Comparison of ENCODE assay signal across 25 mouse cellular contexts in genomic region chr5:24054382-24054781, GRCm38 (mm10). TPM values are rescaled to one million over a fixed set of nuclear protein-coding genes. Genes with fewer than 3 reads are reported as not detected.
DNase-seq lines count a peak whose midpoint lies in the region; ATAC-seq and TF ChIP-seq lines count a peak whose summit lies in the region.
"Had no signal": no experiment of that assay in that cellular context is flagged by ENCODE, and none has a peak within 500 bp of the region (broad histone marks: within the 10 kb centered on the region; RNA-seq: fewer than 3 reads in every experiment).

No protein-coding gene starts in this region.

- no peak overlapping the region for H3K4me2 ChIP-seq in heart, postnatal 0 days (ENCODE audit: low read depth, low read length)
- H3K4me2 ChIP-seq in liver, postnatal 0 days (ENCODE audit: low read depth, low read length): no peak overlapping the region
- H3K4me2 ChIP-seq: embryonic facial prominence, embryonic 13.5 days; forebrain, embryonic 12.5 days; hindbrain, embryonic 14.5 days; limb, embryonic 15.5 days had no signal

- no peak for ATAC-seq in heart, postnatal 0 days (ENCODE audit: insufficient read depth, low read depth)
- ATAC-seq in liver, postnatal 0 days: no peak
- ATAC-seq: inflammation-experienced regulatory T-cells, adult 6 months had no signal

- peak; percentile 81 for DNase-seq in heart, adult 11 months
- DNase-seq in heart, adult 9 months (ENCODE audit: low spot score in 2 of 2): no peak
- DNase-seq in heart, postnatal 0 days (ENCODE audit: low spot score): no peak
- no peak for DNase-seq in heart, postnatal 25 days (ENCODE audit: low spot score)
- DNase-seq in liver, postnatal 0 days: no peak
- DNase-seq in liver: no peak
- DNase-seq in embryo, embryonic 10 days (ENCODE audit: low spot score): no peak
- DNase-seq: adrenal gland, adult 8-10 months; cerebellum, adult 2 months; cerebellum, postnatal 25 days; embryo, embryonic 11 days; heart, postnatal 14 days; kidney, adult 8-10 months; left cerebral cortex, postnatal 4 days; lung, adult 18-20 months; midbrain, embryonic 14.5 days; thymus, adult 2 months; thymus, postnatal 4 days had no signal

- no peak overlapping the region for H3K9ac ChIP-seq in heart, postnatal 0 days (replicated peaks; ENCODE audit: low read depth, low read length)
- no peak overlapping the region for H3K9ac ChIP-seq in liver, postnatal 0 days (replicated peaks)
- H3K9ac ChIP-seq: embryonic facial prominence, embryonic 13.5 days; forebrain, embryonic 12.5 days; hindbrain, embryonic 14.5 days; limb, embryonic 15.5 days had no signal

- H3K27me3 ChIP-seq in heart, postnatal 0 days (ENCODE audit: control insufficient read depth, insufficient read depth, low read length): no peaks in the 10 kb centered on the region
- no peaks in the 10 kb centered on the region for H3K27me3 ChIP-seq in liver, postnatal 0 days (ENCODE audit: insufficient read depth, low read length)
- H3K27me3 ChIP-seq: embryonic facial prominence, embryonic 13.5 days; limb, embryonic 15.5 days had no signal

- peaks cover 5% of the 10 kb centered on the region; the same call in 1 of the 2 replicates for H3K9me3 ChIP-seq in heart, postnatal 0 days (replicated peaks; ENCODE audit: control insufficient read depth, low read length)
- H3K9me3 ChIP-seq in liver, postnatal 0 days (ENCODE audit: low read length): no peaks in the 10 kb centered on the region
- H3K9me3 ChIP-seq: G1E; limb, embryonic 15.5 days had no signal

- no peaks in the 10 kb centered on the region for H3K36me3 ChIP-seq in heart, postnatal 0 days (replicated peaks; ENCODE audit: control insufficient read depth, insufficient read depth, low read length)
- no peaks in the 10 kb centered on the region for H3K36me3 ChIP-seq in liver, postnatal 0 days (replicated peaks; ENCODE audit: insufficient read depth, low read length)
- H3K36me3 ChIP-seq: embryonic facial prominence, embryonic 13.5 days; forebrain, embryonic 12.5 days; G1E; limb, embryonic 15.5 days had no signal

- WGBS in heart, postnatal 0 days: 89% methylated on average over 3 of the region's 3 CpGs
- WGBS in liver, postnatal 0 days (ENCODE audit: insufficient replicate concordance): 90% methylated on average over 3 of the region's 3 CpGs

- peaks cover 15% of the 10 kb centered on the region; the same call in 1 of the 2 replicates for H3K4me1 ChIP-seq in heart, postnatal 0 days (ENCODE audit: control insufficient read depth, insufficient read depth)
- 0 out of 2 replicates have a peak, but pooled peaks cover 7% of the 10 kb centered on the region for H3K4me1 ChIP-seq in liver, postnatal 0 days (ENCODE audit: insufficient read depth)
- H3K4me1 ChIP-seq: forebrain, embryonic 12.5 days had no signal

- peak overlapping the region; percentile 96 for H3K27ac ChIP-seq in heart, postnatal 0 days (ENCODE audit: low read depth)
- no peak overlapping the region for H3K27ac ChIP-seq in liver, postnatal 0 days (ENCODE audit: low read depth)
- H3K27ac ChIP-seq: embryonic facial prominence, embryonic 13.5 days; forebrain, embryonic 12.5 days; hindbrain, embryonic 14.5 days; limb, embryonic 15.5 days had no signal

- TF ChIP-seq CTCF in heart, postnatal 0 days (IDR thresholded peaks at IDR 0.05; ENCODE audit: low read depth): peak; percentile 17; the same call in 1 of the 2 replicates
- 0 out of 2 replicates have a peak, but pooled peaks have one; percentile 14 for TF ChIP-seq CTCF in liver, postnatal 0 days (IDR thresholded peaks at IDR 0.05; ENCODE audit: low read depth)

- intact Hi-C loops in heart, postnatal 25 days (cut with DNase I): no loop called here

- TF ChIP-seq EP300 in heart, postnatal 0 days (IDR thresholded peaks at IDR 0.05; ENCODE audit: low read depth): no peak
- TF ChIP-seq EP300 in liver, postnatal 0 days (IDR thresholded peaks at IDR 0.05; ENCODE audit: low read depth): no peak

- no peak overlapping the region for H3K4me3 ChIP-seq in heart, postnatal 0 days (ENCODE audit: low read depth, low read length)
- H3K4me3 ChIP-seq in liver, postnatal 0 days (ENCODE audit: low read depth, low read length): no peak overlapping the region
- H3K4me3 ChIP-seq: embryonic facial prominence, embryonic 13.5 days; erythroblast, embryonic 14.5 days; forebrain, embryonic 12.5 days; limb, embryonic 15.5 days had no signal

RNA-seq across cellular contexts. Expression of gene Fam126a, which starts 23.9 kb away (rescaled TPM):
- 37.3 and 37.6 TPM in 2 replicates for total RNA-seq in heart, postnatal 0 days (2014; rRNA removed; ENCODE audit: low replicate concordance)
- polyA plus RNA-seq in heart, postnatal 0 days (2015; fragmentation: Nextera tagmentation; extraction: Ambion mirVana): 23.3 and 27.7 TPM in 2 replicates
- total RNA-seq in heart, postnatal 25 days (2021): 10 to 100 TPM; 35.8 to 42.9 TPM
- 33.4 and 34.5 TPM in 2 replicates for polyA plus RNA-seq in liver, postnatal 0 days (2015; fragmentation: Nextera tagmentation; extraction: Ambion mirVana)

RNA-seq across cellular contexts. Expression of gene Klhl7, which starts 46.0 kb away (rescaled TPM):
- 55.3 and 60.0 TPM in 2 replicates for total RNA-seq in heart, postnatal 0 days (2014; rRNA removed; ENCODE audit: low replicate concordance)
- 42.4 and 47.1 TPM in 2 replicates for polyA plus RNA-seq in heart, postnatal 0 days (2015; fragmentation: Nextera tagmentation; extraction: Ambion mirVana)
- total RNA-seq in heart, postnatal 25 days (2021): 10 to 100 TPM; 48.1 to 55.1 TPM
- polyA plus RNA-seq in liver, postnatal 0 days (2015; fragmentation: Nextera tagmentation; extraction: Ambion mirVana): 11.6 and 12.3 TPM in 2 replicates
